Mouse (Mus musculus) ES-E14 (cell line): ENCODE measurements around the gene Slc5a5. TPM values are rescaled to one million over a fixed set of nuclear protein-coding genes. Genes with fewer than 3 reads are reported as not detected.

Source experiments
- DNase-seq: peaks from one replicate; pipeline ENCODE4 v3.0.0-alpha.2; 2013; ENCODE audit warnings: low read depth, low spot score
- H3K27ac ChIP-seq: 2 replicates; pipeline ENCODE4 v1.5.1; 2012; ENCODE audit warnings: low read depth, mild to moderate bottlenecking, low read length, moderate library complexity, mixed read lengths; ENCODE audit not compliant: poor library complexity, insufficient read depth, severe bottlenecking
- H3K36me3 ChIP-seq: 2 replicates; pipeline ENCODE4 v1.6.1; 2012; ENCODE audit warnings: mild to moderate bottlenecking, low read length, moderate library complexity, mixed read lengths; ENCODE audit not compliant: control insufficient read depth, poor library complexity, insufficient read depth, severe bottlenecking
- H3K4me1 ChIP-seq, 2 experiments: fragments of 150-350 bp in 1 of 2; sonication (generic) in 1 of 2; 2 replicates each; pipeline ENCODE4 v1.6.1; 2012; ENCODE audit warnings: low read length in 2 of 2, mild to moderate bottlenecking in 1 of 2, mixed read lengths in 1 of 2; ENCODE audit not compliant: control insufficient read depth in 2 of 2, insufficient read depth in 2 of 2, poor library complexity in 1 of 2
- H3K4me3 ChIP-seq, 2 experiments: fragments of 150-350 bp in 1 of 2; sonication (generic) in 1 of 2; 2 replicates each; pipeline ENCODE4 v1.5.1; 2012; ENCODE audit warnings: low read length in 2 of 2, low read depth in 1 of 2, mild to moderate bottlenecking in 1 of 2, mixed read lengths in 1 of 2; ENCODE audit not compliant: insufficient read depth in 1 of 2, poor library complexity in 1 of 2, severe bottlenecking in 1 of 2
- H3K9ac ChIP-seq: 2 replicates; pipeline ENCODE4 v1.6.1; 2012; ENCODE audit warnings: low read depth, mild to moderate bottlenecking, low read length, mixed read lengths; ENCODE audit not compliant: poor library complexity, insufficient read depth, severe bottlenecking
- H3K9me3 ChIP-seq: fragments of 150-350 bp; sonication (generic); 2 replicates; pipeline ENCODE4 v1.6.1; 2012; ENCODE audit warnings: low read depth, mild to moderate bottlenecking, low read length; ENCODE audit not compliant: control insufficient read depth, insufficient read depth
- CHD2 ChIP-seq: IDR thresholded peaks from 2 replicates; pipeline ENCODE4 v1.6.1; 2014; ENCODE audit warnings: mild to moderate bottlenecking, low read depth, low read length, inconsistent platforms
- HCFC1 ChIP-seq: IDR thresholded peaks from 2 replicates; pipeline ENCODE4 v1.6.1; 2012; ENCODE audit warnings: low read length, inconsistent platforms, borderline replicate concordance; ENCODE audit not compliant: insufficient read depth
- MAFK ChIP-seq: IDR thresholded peaks from 2 replicates; pipeline ENCODE4 v1.6.1; 2014; ENCODE audit warnings: mild to moderate bottlenecking, low read depth, low read length, inconsistent platforms; ENCODE audit not compliant: insufficient read depth
- ZC3H11A ChIP-seq: IDR thresholded peaks from 2 replicates; pipeline ENCODE4 v1.6.1; 2012; ENCODE audit warnings: low read depth, mild to moderate bottlenecking, inconsistent platforms, low read length, borderline replicate concordance
- ZNF384 ChIP-seq: IDR thresholded peaks from 2 replicates; pipeline ENCODE4 v1.6.1; 2012; ENCODE audit warnings: low read depth, low read length, inconsistent platforms
- in situ Hi-C, 2 experiments: fragments of 600-800 bp; cut with MboI; formaldehyde crosslinking; loops; one replicate each; pipeline ENCODE4 v1.15.1; 2025; ENCODE audit warnings: low sequenced_read_pairs in 2 of 2, inconsistent platforms in 1 of 2; ENCODE audit not compliant: unreplicated experiment in 2 of 2
- total RNA-seq: library from RNA; depleted of rRNA; stranded (reverse); fragments of 300-350 nt; gene quantifications from 2 replicates; pipeline ENCODE4 v1.2.3, GENCODE M21; 2012

The Slc5a5 gene
- total RNA-seq, 1 experiment, result 3.4 TPM

GRCm38 (mm10) chr8:70871195-70871807 lies 21.3 kb downstream of the Slc5a5 start:
- H3K27ac ChIP-seq, result no peak overlapping the region
- no peaks in the 10 kb centered on the region for H3K9me3 ChIP-seq
- peaks cover 2 to 28% of the 10 kb centered on the region in 2 experiments for H3K4me1 ChIP-seq
- DNase-seq, result no peak
- in situ Hi-C loops, result no loop called here
- H3K36me3 ChIP-seq, result peaks cover 7% of the 10 kb centered on the region; the same call in 1 of the 2 replicates
- TF ChIP-seq MAFK (no peak), ZNF384 (no peak), CHD2 (no peak), ZC3H11A (no peak), HCFC1 (no peak)
- H3K4me3 ChIP-seq, result no peak overlapping the region
- peak overlapping the region; percentile 49; the same call in 1 of the 2 replicates for H3K9ac ChIP-seq

- Histone ChIP-seq H3K9me3 (no peaks in the 10 kb centered on the region), H3K27ac (peak overlapping the region; percentile 14; the same call in 1 of the 2 replicates), H3K36me3 (peaks cover 7% of the 10 kb centered on the region; the same call in 1 of the 2 replicates), H3K4me3 (peak overlapping the region; percentile 1 to 58; a peak in 2 of 4 replicates), H3K4me1 (peaks cover 2 to 25% of the 10 kb centered on the region in 2 experiments), H3K9ac (peak overlapping the region; percentile 27)
- in situ Hi-C loops, result no loop called here
- peak; percentile 47; the same call in 1 of the 2 replicates for TF ChIP-seq ZC3H11A
- no peak for TF ChIP-seq ZNF384
- TF ChIP-seq MAFK, result no peak
- no peak for TF ChIP-seq HCFC1
- TF ChIP-seq CHD2, result no peak
- no peak for DNase-seq
Observed at GRCm38 (mm10) chr8:70869601-70870041, 22.9 kb downstream of the Slc5a5 start.

GRCm38 (mm10) chr8:70869199-70869571 lies 23.4 kb downstream of the Slc5a5 start:
- no peak for DNase-seq
- H3K9ac ChIP-seq, result peak overlapping the region; percentile 59; the same call in 1 of the 2 replicates
- H3K9me3 ChIP-seq, result no peaks in the 10 kb centered on the region
- peaks cover 7% of the 10 kb centered on the region; the same call in 1 of the 2 replicates for H3K36me3 ChIP-seq
- H3K27ac ChIP-seq, result no peak overlapping the region
- peaks cover under 1 to 26% of the 10 kb centered on the region in 2 experiments for H3K4me1 ChIP-seq
- TF ChIP-seq HCFC1, result no peak
- in situ Hi-C loops, result no loop called here
- peak overlapping the region; percentile 52 to 58; a peak in 2 of 4 replicates for H3K4me3 ChIP-seq

GRCm38 (mm10) chr8:70868559-70869198 lies 23.9 kb downstream of the Slc5a5 start:
- Histone ChIP-seq H3K9me3 (no peaks in the 10 kb centered on the region), H3K4me1 (peaks cover 0 to 28% of the 10 kb centered on the region in 2 experiments; a peak in 3 of 4 replicates), H3K4me3 (peak overlapping the region; percentile 52 to 58), H3K27ac (0 out of 2 replicates have a peak overlapping the region, but pooled peaks have one; percentile 0), H3K36me3 (peaks cover 7% of the 10 kb centered on the region; the same call in 1 of the 2 replicates), H3K9ac (peak overlapping the region; percentile 59; the same call in 1 of the 2 replicates)
- no peak for TF ChIP-seq ZC3H11A
- no peak for TF ChIP-seq ZNF384
- TF ChIP-seq HCFC1, result no peak
- TF ChIP-seq MAFK, result no peak
- TF ChIP-seq CHD2, result no peak
- in situ Hi-C loops, result no loop called here
- no peak for DNase-seq
